Mouse (Mus musculus) adrenal gland, adult (tissue): ENCODE data around the gene Pus3.
A peak's percentile ranks its signal among the peaks of the same experiment; 100 is the strongest.

Source experiments
- DNase-seq, 2 experiments: peaks; one replicate each; pipeline ENCODE4 v3.0.0; 2022 to 2023; ENCODE audit warnings: low spot score in 1 of 2; ENCODE audit not compliant: inconsistent age in 2 of 2

Gene Pus3

GRCm38 (mm10) chr9:35558257-35559008 is at the start of gene Pus3, which contains the start of gene Ddx25:
Gene Pus3 (plus strand): TSS chr9:35558595.
Gene Ddx25 (minus strand): TSS chr9:35558528.
- peak; percentile 51 to 66 for DNase-seq

- no peak for DNase-seq
These were observed 44.5 kb upstream of the Pus3 start for GRCm38 (mm10) chr9:35513900-35514299.

- DNase-seq, result no peak
These were observed 42.2 kb upstream of the Pus3 start for GRCm38 (mm10) chr9:35516182-35516581.

- no peak for DNase-seq
These were observed 41.7 kb upstream of the Pus3 start for GRCm38 (mm10) chr9:35516711-35517110.

DNA sequence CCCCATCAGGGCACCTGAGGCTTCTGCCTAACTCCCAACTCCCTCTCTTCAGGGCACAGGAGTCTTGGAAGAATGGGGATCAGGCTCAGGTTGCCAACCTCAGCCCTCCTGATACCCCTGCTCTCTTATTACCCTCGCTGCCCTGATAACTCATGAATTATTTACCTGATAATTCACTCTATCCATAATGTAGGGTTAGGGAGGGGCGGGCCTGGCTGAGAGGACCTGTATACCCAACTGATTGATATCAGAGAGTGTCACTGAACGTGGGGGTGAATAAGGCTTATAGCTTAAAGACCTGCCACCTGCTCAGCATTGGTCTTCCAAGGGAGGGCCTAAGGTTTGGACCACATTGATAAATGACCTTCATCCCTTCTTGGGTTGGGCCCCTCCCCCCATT is 40.2 kb upstream of the Pus3 start, which contains the start of gene Gm1113:
Gene Gm1113, minus strand, starts transcription at position 101 of the 400 bp plus-strand sequence.
- DNase-seq, result no peak

- no peak for DNase-seq
These were observed 37.6 kb upstream of the Pus3 start for GRCm38 (mm10) chr9:35520631-35521348.

DNA sequence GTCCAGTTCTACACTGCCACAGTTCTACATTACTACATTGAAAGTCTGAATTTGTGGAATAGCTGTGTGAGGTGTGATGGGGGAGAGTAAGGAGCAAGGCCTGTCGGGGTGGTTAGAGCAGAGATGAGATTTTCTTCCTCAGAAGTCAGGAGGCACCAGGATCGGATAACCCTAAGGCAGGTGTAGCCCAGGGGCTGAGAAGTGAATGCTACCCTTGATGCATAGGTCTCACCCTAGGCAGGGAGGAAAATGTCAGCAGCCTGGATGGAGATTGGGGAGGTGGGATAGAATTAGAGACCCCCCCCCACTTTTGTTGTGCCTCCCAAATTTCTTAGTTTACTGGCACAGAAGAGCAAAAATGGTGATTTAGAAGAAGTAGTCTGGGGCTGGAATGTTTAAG is 36.2 kb upstream of the Pus3 start:
- no peak for DNase-seq

- DNase-seq, result no peak
These were observed 35.4 kb upstream of the Pus3 start for GRCm38 (mm10) chr9:35522821-35523515.

- peak in 1 of 2 experiments; percentile 46 for DNase-seq
These were observed 34.9 kb upstream of the Pus3 start for GRCm38 (mm10) chr9:35523541-35523940.

GRCm38 (mm10) chr9:35523941-35524411 is 34.4 kb upstream of the Pus3 start:
- peak; percentile 61 to 89 for DNase-seq

GRCm38 (mm10) chr9:35529141-35529540 is 29.3 kb upstream of the Pus3 start:
- no peak for DNase-seq

GRCm38 (mm10) chr9:35529796-35530195 is 28.6 kb upstream of the Pus3 start:
- no peak for DNase-seq

DNA sequence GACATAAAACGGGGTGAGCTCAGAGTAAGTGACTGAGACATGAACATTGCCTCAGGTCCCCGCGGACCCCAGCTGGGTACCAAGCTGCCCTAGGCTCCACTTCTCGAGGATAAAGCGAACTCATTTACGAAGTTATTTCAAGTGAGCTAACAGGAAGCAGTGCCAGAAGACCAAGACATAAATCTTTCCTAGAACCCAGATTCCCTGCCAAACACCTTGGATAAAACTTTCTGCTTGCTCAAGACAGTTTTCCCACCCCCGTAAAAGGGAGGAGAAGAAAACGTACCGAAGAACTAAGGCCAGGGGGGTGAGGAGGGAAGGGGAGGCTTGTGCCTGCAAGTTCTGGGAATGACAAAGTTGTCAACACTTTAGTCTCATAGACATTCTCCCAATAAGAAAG is 25.1 kb upstream of the Pus3 start:
- DNase-seq, result peak in 1 of 2 experiments; percentile 39

GRCm38 (mm10) chr9:35535110-35535509 is 23.3 kb upstream of the Pus3 start:
- DNase-seq, result peak in 1 of 2 experiments; percentile 71

- no peak for DNase-seq
These were observed 22.5 kb upstream of the Pus3 start for GRCm38 (mm10) chr9:35535876-35536275.

- no peak for DNase-seq
These were observed 19.2 kb upstream of the Pus3 start for GRCm38 (mm10) chr9:35539001-35539750.

GRCm38 (mm10) chr9:35541024-35541423 is 17.4 kb upstream of the Pus3 start:
- no peak for DNase-seq

- peak; percentile 47 to 89 for DNase-seq
These were observed 16.9 kb upstream of the Pus3 start for GRCm38 (mm10) chr9:35541488-35541887.

DNA sequence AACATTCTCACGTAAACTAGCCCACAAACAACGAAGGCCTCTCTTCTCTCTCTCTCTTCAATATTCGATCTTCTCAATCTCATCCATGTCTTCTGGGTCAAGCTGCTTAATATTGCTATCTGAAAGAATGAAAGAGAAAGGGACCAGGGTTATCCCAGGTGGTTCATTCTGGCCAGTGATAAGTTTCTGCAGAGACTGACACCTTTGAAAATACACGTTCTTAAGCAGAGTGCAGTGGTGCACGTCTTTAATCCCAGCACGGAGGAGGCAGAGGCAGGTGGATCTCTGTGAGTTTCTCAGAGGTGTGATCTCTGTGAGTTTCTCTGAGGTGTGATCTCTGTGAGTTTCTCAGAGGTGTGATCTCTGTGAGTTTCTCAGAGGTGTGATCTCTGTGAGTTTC is 16.5 kb upstream of the Pus3 start:
- no peak for DNase-seq

DNA sequence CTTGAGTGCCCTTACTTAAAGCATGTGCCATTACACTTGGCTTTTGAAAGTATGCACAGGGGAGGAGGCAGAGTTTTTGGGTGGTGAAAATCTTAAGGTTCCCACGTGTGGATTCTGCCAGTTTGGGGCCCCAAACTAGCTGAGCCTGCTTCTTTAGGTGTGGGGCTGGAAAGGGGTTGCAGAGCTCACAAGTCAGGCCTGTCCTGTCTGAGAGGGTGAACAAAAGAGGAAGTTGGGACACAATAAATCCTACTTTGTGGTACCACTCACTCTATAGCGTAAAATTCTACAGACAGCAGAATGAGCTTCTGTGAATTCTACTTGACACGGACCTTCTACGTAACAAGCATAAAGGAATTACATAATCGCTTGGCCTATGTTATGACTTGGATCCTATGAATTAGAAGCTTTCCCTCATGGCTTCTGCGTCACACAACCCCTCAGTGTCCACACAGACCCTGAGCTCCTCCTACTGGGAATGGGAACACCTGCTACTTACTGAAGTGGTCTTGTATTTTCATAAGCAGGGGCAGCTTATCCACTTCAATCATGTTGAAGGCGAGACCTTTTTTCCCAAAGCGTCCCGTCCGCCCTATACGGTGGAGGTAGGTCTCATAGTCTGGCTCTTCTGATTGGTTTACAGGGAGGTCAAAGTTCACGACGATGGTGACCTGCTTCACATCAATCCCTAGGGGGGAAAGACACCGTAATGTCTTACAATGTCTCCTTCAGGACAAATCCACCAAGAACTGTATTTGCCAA is 15.1 kb upstream of the Pus3 start:
- no peak for DNase-seq
